Mouse (Mus musculus): ENCODE measurements around the gene Hopx. TPM values are rescaled to one million over a fixed set of nuclear protein-coding genes. Genes with fewer than 3 reads are reported as not detected.

The Hopx gene
- polyA plus RNA-seq, 1 experiment: 6.3 TPM

- Histone ChIP-seq H3K4me1 (ENCODE audit: control insufficient read depth, insufficient read depth, low read length) (no peaks in the 10 kb centered on the region; the same call in none of the 2 replicates), H3K4me3 (ENCODE audit: insufficient read depth, low read length) (no peak overlapping the region), H3K27ac (ENCODE audit: insufficient read depth, low read length) (no peak overlapping the region)
- no peak for TF ChIP-seq CTCF (IDR thresholded peaks at IDR 0.05; ENCODE audit: borderline replicate concordance, insufficient read depth, low read length)
- no peak for TF ChIP-seq POLR2A (IDR thresholded peaks at IDR 0.05; ENCODE audit: low read depth, low read length)
Measured at GRCm38 (mm10) chr5:77085753-77086450, 29.0 kb downstream of the Hopx start.

GRCm38 (mm10) chr5:77084418-77084817 lies 30.5 kb downstream of the Hopx start:
- Histone ChIP-seq H3K4me1 (ENCODE audit: control insufficient read depth, insufficient read depth, low read length) (peaks cover 4% of the 10 kb centered on the region), H3K27ac (ENCODE audit: insufficient read depth, low read length) (no peak overlapping the region), H3K4me3 (ENCODE audit: insufficient read depth, low read length) (no peak overlapping the region)
- TF ChIP-seq CTCF (IDR thresholded peaks at IDR 0.05; ENCODE audit: borderline replicate concordance, insufficient read depth, low read length) (no peak), POLR2A (IDR thresholded peaks at IDR 0.05; ENCODE audit: low read depth, low read length) (no peak)

- Histone ChIP-seq H3K4me1 (ENCODE audit: control insufficient read depth, insufficient read depth, low read length) (peaks cover 4% of the 10 kb centered on the region), H3K27ac (ENCODE audit: insufficient read depth, low read length) (no peak overlapping the region), H3K4me3 (ENCODE audit: insufficient read depth, low read length) (no peak overlapping the region)
- TF ChIP-seq POLR2A (IDR thresholded peaks at IDR 0.05; ENCODE audit: low read depth, low read length) (no peak), CTCF (IDR thresholded peaks at IDR 0.05; ENCODE audit: borderline replicate concordance, insufficient read depth, low read length) (no peak)
Measured at GRCm38 (mm10) chr5:77082735-77083134, 32.2 kb downstream of the Hopx start.

GRCm38 (mm10) chr5:77080761-77081160 lies 34.2 kb downstream of the Hopx start:
- Histone ChIP-seq H3K4me1 (ENCODE audit: control insufficient read depth, insufficient read depth, low read length) (peaks cover 4% of the 10 kb centered on the region), H3K4me3 (ENCODE audit: insufficient read depth, low read length) (no peak overlapping the region), H3K27ac (ENCODE audit: insufficient read depth, low read length) (0 out of 2 replicates have a peak overlapping the region, but pooled peaks have one; percentile 65)
- TF ChIP-seq POLR2A (IDR thresholded peaks at IDR 0.05; ENCODE audit: low read depth, low read length) (no peak), CTCF (IDR thresholded peaks at IDR 0.05; ENCODE audit: borderline replicate concordance, insufficient read depth, low read length) (no peak)

- Histone ChIP-seq H3K27ac (ENCODE audit: insufficient read depth, low read length) (peak overlapping the region; percentile 86), H3K4me3 (ENCODE audit: insufficient read depth, low read length) (no peak overlapping the region), H3K4me1 (ENCODE audit: control insufficient read depth, insufficient read depth, low read length) (peaks cover 10% of the 10 kb centered on the region)
- TF ChIP-seq CTCF (IDR thresholded peaks at IDR 0.05; ENCODE audit: borderline replicate concordance, insufficient read depth, low read length) (no peak), POLR2A (IDR thresholded peaks at IDR 0.05; ENCODE audit: low read depth, low read length) (no peak)
Measured at GRCm38 (mm10) chr5:77075951-77076350, 39.0 kb downstream of the Hopx start.

GRCm38 (mm10) chr5:77074914-77075313 lies 40.0 kb downstream of the Hopx start:
- Histone ChIP-seq H3K27ac (ENCODE audit: insufficient read depth, low read length) (peak overlapping the region; percentile 86), H3K4me1 (ENCODE audit: control insufficient read depth, insufficient read depth, low read length) (peaks cover 7% of the 10 kb centered on the region), H3K4me3 (ENCODE audit: insufficient read depth, low read length) (no peak overlapping the region)
- TF ChIP-seq POLR2A (IDR thresholded peaks at IDR 0.05; ENCODE audit: low read depth, low read length): no peak
- TF ChIP-seq CTCF (IDR thresholded peaks at IDR 0.05; ENCODE audit: borderline replicate concordance, insufficient read depth, low read length): no peak

- Histone ChIP-seq H3K4me1 (ENCODE audit: control insufficient read depth, insufficient read depth, low read length) (peaks cover 7% of the 10 kb centered on the region), H3K27ac (ENCODE audit: insufficient read depth, low read length) (no peak overlapping the region), H3K4me3 (ENCODE audit: insufficient read depth, low read length) (no peak overlapping the region)
- TF ChIP-seq CTCF (IDR thresholded peaks at IDR 0.05; ENCODE audit: borderline replicate concordance, insufficient read depth, low read length) (no peak), POLR2A (IDR thresholded peaks at IDR 0.05; ENCODE audit: low read depth, low read length) (no peak)
Measured at GRCm38 (mm10) chr5:77073794-77074193, 41.1 kb downstream of the Hopx start.

GRCm38 (mm10) chr5:77071626-77072025 lies 43.3 kb downstream of the Hopx start:
- Histone ChIP-seq H3K4me3 (ENCODE audit: insufficient read depth, low read length) (no peak overlapping the region), H3K4me1 (ENCODE audit: control insufficient read depth, insufficient read depth, low read length) (peaks cover 7% of the 10 kb centered on the region), H3K27ac (ENCODE audit: insufficient read depth, low read length) (no peak overlapping the region)
- TF ChIP-seq POLR2A (IDR thresholded peaks at IDR 0.05; ENCODE audit: low read depth, low read length) (no peak), CTCF (IDR thresholded peaks at IDR 0.05; ENCODE audit: borderline replicate concordance, insufficient read depth, low read length) (no peak)

- Histone ChIP-seq H3K4me3 (ENCODE audit: insufficient read depth, low read length) (no peak overlapping the region), H3K4me1 (ENCODE audit: control insufficient read depth, insufficient read depth, low read length) (peaks cover 7% of the 10 kb centered on the region), H3K27ac (ENCODE audit: insufficient read depth, low read length) (peak overlapping the region; percentile 62; the same call in 1 of the 2 replicates)
- TF ChIP-seq POLR2A (IDR thresholded peaks at IDR 0.05; ENCODE audit: low read depth, low read length) (no peak), CTCF (IDR thresholded peaks at IDR 0.05; ENCODE audit: borderline replicate concordance, insufficient read depth, low read length) (no peak)
Measured at GRCm38 (mm10) chr5:77070987-77071386, 43.9 kb downstream of the Hopx start.

- TF ChIP-seq CTCF (IDR thresholded peaks at IDR 0.05; ENCODE audit: borderline replicate concordance, insufficient read depth, low read length): no peak
- H3K4me1 ChIP-seq (ENCODE audit: control insufficient read depth, insufficient read depth, low read length): peaks cover 2% of the 10 kb centered on the region; the same call in 1 of the 2 replicates
- no peak overlapping the region for H3K27ac ChIP-seq (ENCODE audit: insufficient read depth, low read length)
- no peak overlapping the region for H3K4me3 ChIP-seq (ENCODE audit: insufficient read depth, low read length)
Measured at GRCm38 (mm10) chr5:77067321-77067720, 47.6 kb downstream of the Hopx start.

Data from embryonic fibroblast, embryonic 13.5 days (primary cell).